Mouse (Mus musculus) liver, adult 2 months (tissue): ENCODE measurements at regions not wholly inside any gene's neighbourhood (a gene's known extent, or its start where the extent isn't known, plus 50 kb on each side); places are given as distances from the start of the nearest gene placed in this dataset.

Experiments
- DNase-seq: peaks from one replicate; pipeline ENCODE4 v3.0.0-alpha.2; 2011; ENCODE audit warnings: low read depth, low spot score; ENCODE audit errors: extremely low read depth
- H3K27ac ChIP-seq: fragments of 200-500 bp; replicated peaks from 2 replicates; pipeline ENCODE4 v1.5.1; 2012; ENCODE audit warnings: low read depth, mild to moderate bottlenecking, control low read depth, inconsistent platforms, low read length; ENCODE audit not compliant: insufficient read depth
- H3K27me3 ChIP-seq: fragments of 200-500 bp; 2 replicates; pipeline ENCODE4 v1.6.1; 2012; ENCODE audit warnings: mild to moderate bottlenecking, moderate library complexity, low read length, inconsistent platforms; ENCODE audit not compliant: control insufficient read depth, insufficient read depth
- H3K36me3 ChIP-seq: fragments of 200-500 bp; 2 replicates; pipeline ENCODE4 v1.6.1; 2012; ENCODE audit warnings: low read length, inconsistent platforms; ENCODE audit not compliant: control insufficient read depth, insufficient read depth
- H3K4me1 ChIP-seq: fragments of 200-500 bp; 2 replicates; pipeline ENCODE4 v1.6.1; 2011; ENCODE audit warnings: low read length; ENCODE audit not compliant: control insufficient read depth, insufficient read depth
- H3K4me3 ChIP-seq: fragments of 200-500 bp; 2 replicates; pipeline ENCODE4 v1.5.1; 2011; ENCODE audit warnings: low read depth, mild to moderate bottlenecking, control low read depth, low read length, moderate library complexity; ENCODE audit not compliant: insufficient read depth
- H3K79me2 ChIP-seq: fragments of 200-500 bp; 2 replicates; pipeline ENCODE4 v1.6.1; 2012; ENCODE audit warnings: inconsistent platforms, mild to moderate bottlenecking, low read length, moderate library complexity; ENCODE audit not compliant: control insufficient read depth, insufficient read depth
- H3K9ac ChIP-seq: fragments of 200-500 bp; 2 replicates; pipeline ENCODE4 v1.6.1; 2012; ENCODE audit warnings: low read depth, mild to moderate bottlenecking, control low read depth, inconsistent platforms, low read length
- CTCF ChIP-seq: fragments of 200-500 bp; IDR thresholded peaks from 2 replicates; pipeline ENCODE4 v1.5.1; 2011; ENCODE audit warnings: low read depth, low read length, control low read depth
- POLR2A ChIP-seq: fragments of 200-500 bp; IDR thresholded peaks from 2 replicates; pipeline ENCODE4 v1.6.1; 2011; ENCODE audit warnings: low read length, control low read depth; ENCODE audit not compliant: insufficient read depth; ENCODE audit errors: extremely low read depth
- WGBS: fragments of 180-500 bp; shearing (Covaris S2); methylation state at CpG from one replicate; pipeline ENCODE4 v1.1.7; 2018; 5-methylcytosine and 5-hydroxymethylcytosine counted together

GRCm38 (mm10) chr10:105957468-105957867 lies 116.3 kb upstream of the Mettl25 start:
- Histone ChIP-seq H3K4me1 (no peaks in the 10 kb centered on the region), H3K4me3 (no peak overlapping the region), H3K27ac (no peak overlapping the region), H3K27me3 (no peaks in the 10 kb centered on the region), H3K36me3 (no peaks in the 10 kb centered on the region), H3K79me2 (no peaks in the 10 kb centered on the region), H3K9ac (no peak overlapping the region)
- DNase-seq: no peak
- WGBS: 55% methylated on average over 3 of the region's 3 CpGs
- TF ChIP-seq POLR2A: no peak
- no peak for TF ChIP-seq CTCF

- no peak for TF ChIP-seq CTCF
- no peak for TF ChIP-seq POLR2A
- Histone ChIP-seq H3K9ac (no peak overlapping the region), H3K27me3 (no peaks in the 10 kb centered on the region), H3K4me3 (no peak overlapping the region), H3K27ac (no peak overlapping the region), H3K79me2 (no peaks in the 10 kb centered on the region), H3K4me1 (no peaks in the 10 kb centered on the region), H3K36me3 (no peaks in the 10 kb centered on the region)
- no peak for DNase-seq
- 84% methylated on average over 5 of the region's 5 CpGs for WGBS
Measured at GRCm38 (mm10) chr10:105933309-105933708, 92.1 kb upstream of the Mettl25 start.

- 37% methylated on average over 1 of the region's 1 CpGs for WGBS
- Histone ChIP-seq H3K79me2 (no peaks in the 10 kb centered on the region), H3K4me3 (no peak overlapping the region), H3K9ac (no peak overlapping the region), H3K27me3 (no peaks in the 10 kb centered on the region), H3K36me3 (no peaks in the 10 kb centered on the region), H3K27ac (no peak overlapping the region), H3K4me1 (no peaks in the 10 kb centered on the region)
- DNase-seq: no peak
- no peak for TF ChIP-seq CTCF
- TF ChIP-seq POLR2A: no peak
Measured at GRCm38 (mm10) chr10:105932786-105933185, 91.6 kb upstream of the Mettl25 start.

GRCm38 (mm10) chr10:105927596-105927995 lies 86.4 kb upstream of the Mettl25 start:
- DNase-seq: no peak
- H3K9ac ChIP-seq: no peak overlapping the region
- 70% methylated on average over 3 of the region's 3 CpGs for WGBS
- no peaks in the 10 kb centered on the region for H3K4me1 ChIP-seq
- no peaks in the 10 kb centered on the region for H3K36me3 ChIP-seq
- H3K4me3 ChIP-seq: no peak overlapping the region
- no peak for TF ChIP-seq CTCF
- TF ChIP-seq POLR2A: no peak
- no peaks in the 10 kb centered on the region for H3K79me2 ChIP-seq
- H3K27me3 ChIP-seq: no peaks in the 10 kb centered on the region
- H3K27ac ChIP-seq: no peak overlapping the region

GRCm38 (mm10) chr10:105926912-105927238 lies 85.7 kb upstream of the Mettl25 start:
- Histone ChIP-seq H3K79me2 (no peaks in the 10 kb centered on the region), H3K27ac (no peak overlapping the region), H3K4me1 (no peaks in the 10 kb centered on the region), H3K36me3 (no peaks in the 10 kb centered on the region), H3K4me3 (no peak overlapping the region), H3K9ac (no peak overlapping the region), H3K27me3 (no peaks in the 10 kb centered on the region)
- TF ChIP-seq CTCF (no peak), POLR2A (no peak)
- no peak for DNase-seq
- WGBS: 81% methylated on average over 4 of the region's 4 CpGs

- Histone ChIP-seq H3K4me1 (no peaks in the 10 kb centered on the region), H3K79me2 (no peaks in the 10 kb centered on the region), H3K9ac (no peak overlapping the region), H3K4me3 (no peak overlapping the region), H3K36me3 (no peaks in the 10 kb centered on the region), H3K27me3 (no peaks in the 10 kb centered on the region), H3K27ac (no peak overlapping the region)
- WGBS: 83% methylated on average over 5 of the region's 5 CpGs
- DNase-seq: no peak
- TF ChIP-seq POLR2A: no peak
- TF ChIP-seq CTCF: no peak
Measured at GRCm38 (mm10) chr10:105926229-105926911, 85.2 kb upstream of the Mettl25 start.
